Mouse (Mus musculus) thymus, postnatal 10 days (tissue): ENCODE measurements around the gene Mtmr3.

ENCODE experiments used
- DNase-seq, 2 experiments: peaks; one replicate each; pipeline ENCODE4 v3.0.0; 2021; ENCODE audit warnings: low spot score in 2 of 2

Mtmr3 gene

GRCm38 (mm10) chr11:4522142-4522664 is 72.5 kb downstream of the Mtmr3 start:
- no peak for DNase-seq

GRCm38 (mm10) chr11:4518981-4519380 is 75.7 kb downstream of the Mtmr3 start:
- DNase-seq, result no peak

GRCm38 (mm10) chr11:4507421-4507820 is 87.2 kb downstream of the Mtmr3 start:
- no peak for DNase-seq

- no peak for DNase-seq
These were observed 88.2 kb downstream of the Mtmr3 start for GRCm38 (mm10) chr11:4506486-4506885.

GRCm38 (mm10) chr11:4502206-4502605 is 92.5 kb downstream of the Mtmr3 start:
- no peak for DNase-seq

- DNase-seq, result no peak
These were observed 93.8 kb downstream of the Mtmr3 start for GRCm38 (mm10) chr11:4500826-4501225.

- DNase-seq, result no peak
These were observed 94.4 kb downstream of the Mtmr3 start for GRCm38 (mm10) chr11:4500261-4500660.

GRCm38 (mm10) chr11:4499456-4499855 is 95.2 kb downstream of the Mtmr3 start:
- no peak for DNase-seq

GRCm38 (mm10) chr11:4498774-4499173 is 95.9 kb downstream of the Mtmr3 start:
- no peak for DNase-seq

- no peak for DNase-seq
These were observed 97.1 kb downstream of the Mtmr3 start for GRCm38 (mm10) chr11:4497501-4498118.

GRCm38 (mm10) chr11:4495021-4495540 is 99.6 kb downstream of the Mtmr3 start:
- DNase-seq, result no peak

- no peak for DNase-seq
These were observed 105.5 kb downstream of the Mtmr3 start for GRCm38 (mm10) chr11:4489207-4489606.

- DNase-seq, result no peak
These were observed 105.9 kb downstream of the Mtmr3 start for GRCm38 (mm10) chr11:4488798-4489197.

GRCm38 (mm10) chr11:4488367-4488766 is 106.3 kb downstream of the Mtmr3 start:
- DNase-seq, result no peak

- no peak for DNase-seq
These were observed 107.2 kb downstream of the Mtmr3 start for GRCm38 (mm10) chr11:4487401-4487965.

- no peak for DNase-seq
These were observed 110.1 kb downstream of the Mtmr3 start for GRCm38 (mm10) chr11:4484541-4484940.

GRCm38 (mm10) chr11:4482641-4483040 is 112.0 kb downstream of the Mtmr3 start:
- no peak for DNase-seq

GRCm38 (mm10) chr11:4476184-4476697 is 118.4 kb downstream of the Mtmr3 start:
- no peak for DNase-seq

- no peak for DNase-seq
These were observed 122.0 kb downstream of the Mtmr3 start for GRCm38 (mm10) chr11:4472464-4473179.

GRCm38 (mm10) chr11:4471734-4472133 is 122.9 kb downstream of the Mtmr3 start:
- no peak for DNase-seq

GRCm38 (mm10) chr11:4471251-4471650 is 123.4 kb downstream of the Mtmr3 start:
- no peak for DNase-seq

- no peak for DNase-seq
These were observed 125.6 kb downstream of the Mtmr3 start for GRCm38 (mm10) chr11:4469091-4469490.
